Mouse (Mus musculus) hindbrain, embryonic 15.5 days (tissue): Measurements from ENCODE around the gene Oas1g. TPM values are rescaled to one million over a fixed set of nuclear protein-coding genes. Genes with fewer than 3 reads are reported as not detected.
"Not testable (repeated sequence)": the region's sequence is repeated elsewhere in the genome, so short reads cannot be mapped to it uniquely, and the experiment has no call there.

Experiments
- ATAC-seq: fragments of 200-750 bp; cut with Nextera tagmentation; 2 replicates; pipeline ENCODE4 v1.8.0; 2017; ENCODE audit warnings: low read depth, moderate number of reproducible peaks, moderate TSS enrichment; ENCODE audit not compliant: low FRiP score
- H3K27ac ChIP-seq: fragments of 300-500 bp; sonication (generic); replicated peaks from 2 replicates; pipeline ENCODE4 v1.5.1; 2015; ENCODE audit warnings: mild to moderate bottlenecking, inconsistent platforms
- H3K27me3 ChIP-seq: fragments of 300-500 bp; sonication (generic); 2 replicates; pipeline ENCODE4 v1.6.1; 2015; ENCODE audit warnings: control low read depth, inconsistent platforms
- H3K36me3 ChIP-seq: fragments of 300-500 bp; sonication (generic); 2 replicates; pipeline ENCODE4 v1.6.1; 2015; ENCODE audit warnings: control low read depth, inconsistent platforms
- H3K4me1 ChIP-seq: fragments of 300-500 bp; sonication (generic); replicated peaks from 2 replicates; pipeline ENCODE4 v1.6.1; 2015; ENCODE audit warnings: control low read depth, inconsistent platforms
- H3K4me2 ChIP-seq: fragments of 300-500 bp; sonication (generic); 2 replicates; pipeline ENCODE4 v1.6.1; 2015; ENCODE audit warnings: moderate library complexity, mild to moderate bottlenecking, inconsistent platforms
- H3K4me3 ChIP-seq: fragments of 300-500 bp; sonication (generic); 2 replicates; pipeline ENCODE4 v1.5.1; 2015; ENCODE audit warnings: mild to moderate bottlenecking, inconsistent platforms
- H3K9ac ChIP-seq: fragments of 300-500 bp; sonication (generic); 2 replicates; pipeline ENCODE4 v1.6.1; 2015; ENCODE audit warnings: inconsistent platforms
- H3K9me3 ChIP-seq: fragments of 300-500 bp; sonication (generic); 2 replicates; pipeline ENCODE4 v1.6.1; 2016; ENCODE audit warnings: control low read depth, inconsistent platforms
- WGBS: fragments of 180-500 bp; shearing (Covaris S2); methylation state at CpG from one replicate; pipeline ENCODE4 v1.1.7; 2015; 5-methylcytosine and 5-hydroxymethylcytosine counted together
- polyA plus RNA-seq: library from polyadenylated mRNA; unstranded; fragments of >200 nt; fragmentation: Nextera tagmentation; extraction: Ambion mirVana; gene quantifications from 2 replicates; pipeline ENCODE4 v1.2.1, GENCODE M21; 2015

Oas1g gene
- polyA plus RNA-seq, result 0.13 and 0.79 TPM in 2 replicates

GRCm38 (mm10) chr5:120887413-120887812, at the start of gene Oas1g:
Gene Oas1g (minus strand): TSS chr5:120887613.
- not testable (repeated sequence) for ATAC-seq, H3K4me2 ChIP-seq, H3K27ac ChIP-seq, H3K27me3 ChIP-seq, H3K4me1 ChIP-seq, H3K9me3 ChIP-seq, H3K36me3 ChIP-seq, H3K9ac ChIP-seq, H3K4me3 ChIP-seq
- 35% methylated on average over 6 of the region's 9 CpGs for WGBS

DNA sequence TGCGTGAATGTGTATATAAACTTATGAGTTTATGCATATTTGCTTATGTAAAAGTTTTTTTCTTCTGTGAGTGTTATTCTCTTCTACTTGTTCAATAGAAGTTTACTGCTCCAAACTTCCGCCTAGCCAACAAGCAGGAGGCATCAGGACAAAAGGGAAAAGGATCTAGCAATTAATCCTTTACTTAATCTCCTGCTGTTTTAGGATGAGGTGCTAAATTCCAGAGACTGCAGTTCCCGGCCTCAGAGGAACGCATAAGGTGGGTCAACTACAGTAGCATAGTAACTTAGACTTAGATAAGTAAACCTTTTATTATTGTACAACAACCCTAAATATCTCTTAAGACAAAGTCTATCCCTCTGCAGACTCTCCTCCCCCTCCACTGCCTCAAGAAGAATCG, 46.6 kb upstream of the Oas1g start:
- H3K9ac ChIP-seq, result no peak overlapping the region
- WGBS, result 25% methylated on average over 5 of the region's 5 CpGs
- H3K36me3 ChIP-seq, result no peaks in the 10 kb centered on the region
- no peak overlapping the region for H3K4me3 ChIP-seq
- H3K27ac ChIP-seq, result no peak overlapping the region
- no peaks in the 10 kb centered on the region for H3K9me3 ChIP-seq
- H3K27me3 ChIP-seq, result no peaks in the 10 kb centered on the region
- H3K4me2 ChIP-seq, result no peak overlapping the region
- no peak for ATAC-seq
- no peaks in the 10 kb centered on the region for H3K4me1 ChIP-seq

DNA sequence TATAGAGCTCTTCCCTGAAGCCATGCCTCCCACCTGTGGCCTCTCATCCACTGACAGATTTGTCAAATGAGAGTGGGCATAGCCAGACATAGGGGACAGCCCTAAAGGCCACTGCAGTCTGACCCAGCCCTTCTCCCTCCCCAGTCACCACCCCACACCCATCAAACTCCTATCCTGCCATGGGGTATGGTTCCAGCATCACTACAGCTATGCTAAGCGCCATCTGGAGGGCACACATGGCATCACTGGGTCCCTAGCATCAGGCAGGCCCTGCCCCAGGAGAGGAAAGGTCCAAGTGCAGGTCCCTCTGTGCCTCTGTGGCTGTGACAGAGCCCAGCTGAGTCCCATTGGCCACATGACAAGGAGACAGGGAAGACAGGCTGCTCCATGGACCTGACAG, 39.6 kb upstream of the Oas1g start:
- no peaks in the 10 kb centered on the region for H3K27me3 ChIP-seq
- no peak for ATAC-seq

DNA sequence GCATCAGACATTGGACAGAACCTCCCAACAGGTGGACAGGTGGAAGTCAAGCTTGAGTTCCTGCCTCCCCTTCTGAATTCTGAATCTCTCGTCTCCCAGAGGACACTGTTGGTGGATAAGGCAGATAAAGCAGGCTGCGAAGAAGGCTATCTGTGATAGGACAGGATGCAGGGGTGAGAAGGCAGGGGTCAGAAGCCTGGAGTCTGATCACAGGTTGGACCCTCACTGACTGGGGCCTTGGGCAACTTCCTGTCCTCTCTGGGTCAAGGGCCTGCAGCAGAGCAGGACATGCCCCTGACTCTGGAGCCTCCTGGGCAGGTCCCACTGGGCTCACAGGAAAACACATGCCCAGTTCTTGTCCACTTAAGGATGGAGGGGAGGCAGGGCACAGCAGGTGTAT, 38.9 kb upstream of the Oas1g start:
- not testable (repeated sequence) for H3K9me3 ChIP-seq, H3K4me1 ChIP-seq, H3K27me3 ChIP-seq, ATAC-seq, H3K36me3 ChIP-seq, H3K4me3 ChIP-seq, H3K4me2 ChIP-seq, H3K27ac ChIP-seq, H3K9ac ChIP-seq
- WGBS, result 77% methylated on average over 2 of the region's 2 CpGs

More for the DNA sequence above, 39.6 kb upstream of the Oas1g start:
- Histone ChIP-seq H3K9ac (no peak overlapping the region), H3K4me1 (no peaks in the 10 kb centered on the region), H3K36me3 (no peaks in the 10 kb centered on the region), H3K4me3 (no peak overlapping the region), H3K9me3 (no peaks in the 10 kb centered on the region), H3K4me2 (no peak overlapping the region), H3K27ac (no peak overlapping the region)
- WGBS, result 0% methylated on average over 1 of the region's 1 CpGs

DNA sequence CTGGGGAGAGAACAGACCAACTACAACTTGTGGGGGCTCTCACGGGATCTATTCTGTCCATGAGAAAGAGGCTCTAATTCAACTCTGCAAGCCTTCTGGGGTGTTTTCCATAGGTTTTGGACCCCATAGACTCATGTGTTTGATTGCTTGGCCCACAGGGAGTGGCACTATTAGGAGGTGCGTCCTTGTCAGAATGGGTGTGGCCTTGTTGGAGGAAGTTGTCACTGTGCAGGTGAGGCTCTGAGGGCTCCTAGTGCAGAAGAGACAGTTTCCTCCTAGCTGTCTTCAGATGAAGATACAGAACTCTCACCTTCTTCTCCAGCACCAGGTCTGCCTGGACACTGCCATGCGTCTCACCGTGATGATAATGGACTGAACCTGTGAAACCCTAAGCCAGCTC, 37.1 kb upstream of the Oas1g start:
- not testable (repeated sequence) for H3K9ac ChIP-seq, ATAC-seq, H3K4me2 ChIP-seq, H3K36me3 ChIP-seq, H3K4me1 ChIP-seq, H3K4me3 ChIP-seq, H3K27ac ChIP-seq, H3K9me3 ChIP-seq, H3K27me3 ChIP-seq
- WGBS, result 82% methylated on average over 4 of the region's 4 CpGs

GRCm38 (mm10) chr5:120923969-120924368, 36.6 kb upstream of the Oas1g start:
- Histone ChIP-seq H3K9me3 (no peaks in the 10 kb centered on the region), H3K36me3 (no peaks in the 10 kb centered on the region), H3K4me3 (no peak overlapping the region), H3K4me2 (no peak overlapping the region), H3K27me3 (no peaks in the 10 kb centered on the region), H3K4me1 (no peaks in the 10 kb centered on the region), H3K27ac (no peak overlapping the region), H3K9ac (no peak overlapping the region)
- 87% methylated on average over 4 of the region's 4 CpGs for WGBS
- ATAC-seq, result no peak

DNA sequence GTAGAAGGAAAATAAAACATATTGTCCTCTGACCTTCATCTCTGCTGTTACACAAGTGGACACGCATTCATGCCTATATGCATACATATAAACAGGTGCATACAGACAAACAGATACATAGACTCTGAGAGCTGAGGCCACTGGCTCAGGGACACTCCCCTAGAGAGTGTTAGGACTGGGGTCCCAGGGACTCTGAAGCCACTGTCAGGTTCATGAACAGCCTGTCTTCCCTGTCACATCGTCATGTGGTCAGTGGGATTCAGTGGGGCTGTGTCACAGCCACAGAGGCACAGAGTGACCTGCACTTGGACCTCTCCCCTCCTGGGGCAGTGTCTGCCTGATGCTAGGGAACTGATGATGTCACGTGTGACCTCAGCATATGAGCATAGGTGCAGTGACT, 32.9 kb upstream of the Oas1g start:
- Histone ChIP-seq H3K9ac (no peak overlapping the region), H3K4me3 (no peak overlapping the region), H3K4me1 (no peaks in the 10 kb centered on the region), H3K36me3 (no peaks in the 10 kb centered on the region), H3K9me3 (no peaks in the 10 kb centered on the region), H3K4me2 (no peak overlapping the region), H3K27me3 (no peaks in the 10 kb centered on the region), H3K27ac (no peak overlapping the region)
- WGBS, result 76% methylated on average over 3 of the region's 3 CpGs
- no peak for ATAC-seq

DNA sequence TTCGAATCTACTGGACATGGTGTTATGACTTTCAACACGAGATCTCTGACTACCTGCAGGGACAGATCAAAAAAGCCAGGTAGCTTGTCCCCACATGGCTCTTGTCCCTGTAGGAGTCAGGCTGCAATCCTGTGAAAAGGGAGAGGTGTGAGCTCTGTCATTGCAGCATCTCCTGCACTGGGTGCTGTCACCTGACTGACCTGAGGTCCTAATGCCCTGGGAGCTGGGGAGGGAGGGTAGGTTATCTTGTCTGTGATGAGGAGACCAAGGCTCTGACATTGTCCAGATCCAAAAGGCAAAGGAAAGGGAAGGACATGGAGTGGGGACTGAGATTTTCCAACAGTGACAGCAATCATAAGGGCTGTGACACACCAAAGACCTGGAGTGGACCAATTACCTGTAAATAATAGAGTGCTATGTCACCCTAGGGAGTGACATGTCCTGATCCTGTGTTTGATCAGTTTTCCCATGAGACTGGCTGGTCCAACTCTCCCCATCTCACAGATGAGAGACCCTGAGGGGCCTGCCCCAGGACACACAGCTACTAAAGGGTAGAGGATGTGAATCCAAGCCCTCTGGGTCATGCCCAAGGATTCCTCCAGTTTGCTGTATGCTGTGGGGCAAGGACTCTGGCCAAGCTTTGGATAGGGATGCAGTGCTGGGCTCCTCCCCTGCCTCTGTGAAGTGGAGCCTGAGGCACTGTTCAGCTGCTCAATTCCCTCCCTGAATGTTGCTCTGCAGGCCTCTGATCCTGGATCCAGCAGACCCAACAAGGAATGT, 31.9 kb upstream of the Oas1g start:
- H3K9me3 ChIP-seq, H3K27ac ChIP-seq, H3K36me3 ChIP-seq, H3K4me3 ChIP-seq, ATAC-seq, H3K9ac ChIP-seq, H3K4me2 ChIP-seq, H3K4me1 ChIP-seq, H3K27me3 ChIP-seq: not testable (repeated sequence)
- 77% methylated on average over 2 of the region's 2 CpGs for WGBS

GRCm38 (mm10) chr5:120914204-120914603, 26.8 kb upstream of the Oas1g start, which contains the start of gene Oas1d:
Gene Oas1d (plus strand): TSS chr5:120914536.
- not testable (repeated sequence) for H3K27me3 ChIP-seq, H3K9ac ChIP-seq, H3K36me3 ChIP-seq, H3K4me3 ChIP-seq, ATAC-seq, H3K4me1 ChIP-seq, H3K4me2 ChIP-seq, H3K27ac ChIP-seq, H3K9me3 ChIP-seq
- WGBS, result 55% methylated on average over 8 of the region's 8 CpGs

- no peak for ATAC-seq
Measured at GRCm38 (mm10) chr5:120908196-120908920, 20.9 kb upstream of the Oas1g start.

DNA sequence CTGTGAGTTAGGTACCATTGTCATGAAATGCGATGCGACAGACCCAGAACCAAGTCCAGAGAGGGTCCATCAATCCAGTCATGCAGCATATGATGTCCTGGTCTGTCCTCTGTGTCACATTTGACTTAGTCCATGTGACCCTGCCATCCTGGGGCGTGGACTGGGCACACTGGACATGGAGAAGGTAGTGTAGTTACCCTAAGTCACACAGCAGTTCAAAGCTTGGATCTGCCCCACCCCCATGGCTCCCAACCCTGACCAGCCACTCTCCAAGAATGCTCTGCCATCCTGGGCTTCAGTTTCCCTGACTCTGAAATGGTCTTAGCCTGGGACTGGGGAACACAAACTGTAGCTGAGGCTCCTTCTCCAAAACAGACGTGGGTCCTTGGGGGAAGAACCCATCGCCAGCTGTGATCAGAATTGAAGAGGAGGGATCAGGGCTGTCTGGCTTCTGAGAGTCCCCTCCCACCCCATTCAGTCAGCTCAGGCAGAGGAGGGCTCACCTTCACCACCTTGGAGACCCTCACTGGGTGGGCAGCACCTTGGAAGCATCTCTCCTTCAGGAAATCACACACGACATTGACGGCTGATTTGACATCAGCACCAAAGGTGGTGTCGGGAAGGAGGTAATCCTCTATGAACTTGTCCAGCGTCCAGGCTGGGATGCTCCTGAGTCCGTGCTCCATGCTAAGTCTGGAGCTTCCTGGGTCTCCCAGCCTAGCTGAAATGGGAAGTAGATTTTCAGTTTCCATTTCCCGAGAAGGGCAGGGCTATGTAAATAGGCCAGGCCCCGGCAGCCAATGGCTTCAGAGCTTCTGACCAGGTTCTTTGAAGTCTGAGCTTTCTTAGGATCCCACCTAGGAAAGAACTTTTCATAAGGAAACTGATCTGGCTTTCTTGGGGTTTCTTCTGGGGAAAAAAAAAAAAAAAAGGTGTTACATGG, 19.6 kb upstream of the Oas1g start, which contains the start of gene Oas1a:
Gene Oas1a, minus strand, starts transcription at position 731 of the 943 bp plus-strand sequence.
- not testable (repeated sequence) for H3K4me2 ChIP-seq, H3K4me1 ChIP-seq, ATAC-seq, H3K9me3 ChIP-seq, H3K27ac ChIP-seq, H3K9ac ChIP-seq, H3K36me3 ChIP-seq, H3K4me3 ChIP-seq, H3K27me3 ChIP-seq
- WGBS, result 47% methylated on average over 8 of the region's 12 CpGs

More at GRCm38 (mm10) chr5:120908196-120908920, 20.9 kb upstream of the Oas1g start:
- no peaks in the 10 kb centered on the region for H3K9me3 ChIP-seq
- H3K4me1 ChIP-seq, result no peaks in the 10 kb centered on the region
- H3K27me3 ChIP-seq, result no peaks in the 10 kb centered on the region
- H3K36me3 ChIP-seq, result no peaks in the 10 kb centered on the region
- no peak overlapping the region for H3K4me2 ChIP-seq
- 56% methylated on average over 7 of the region's 7 CpGs for WGBS
- no peak overlapping the region for H3K4me3 ChIP-seq
- no peak overlapping the region for H3K9ac ChIP-seq
- H3K27ac ChIP-seq, result no peak overlapping the region

DNA sequence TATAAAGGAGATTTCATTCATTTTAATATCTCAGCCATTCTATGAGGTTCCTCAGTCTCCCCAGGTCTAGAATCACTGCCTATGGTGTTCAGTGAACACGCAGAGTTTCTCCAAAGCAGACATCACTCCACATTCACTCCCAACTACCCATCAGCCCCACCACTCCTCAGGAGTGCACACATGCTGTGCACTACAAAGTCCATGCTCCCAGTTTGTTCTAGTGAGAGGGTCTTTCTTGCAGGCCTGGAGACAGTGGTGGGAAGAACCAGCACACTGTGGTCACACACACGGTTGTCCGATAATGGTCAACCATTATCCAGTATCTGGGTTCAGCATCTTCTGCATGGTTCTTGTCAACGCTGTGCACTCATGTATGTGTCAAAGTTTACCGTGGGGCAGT, 14.6 kb upstream of the Oas1g start:
- no peaks in the 10 kb centered on the region for H3K9me3 ChIP-seq
- 94% methylated on average over 5 of the region's 5 CpGs for WGBS
- H3K27ac ChIP-seq, result no peak overlapping the region
- H3K36me3 ChIP-seq, result no peaks in the 10 kb centered on the region
- ATAC-seq, result no peak
- H3K9ac ChIP-seq, result no peak overlapping the region
- no peak overlapping the region for H3K4me2 ChIP-seq
- H3K4me3 ChIP-seq, result no peak overlapping the region
- no peaks in the 10 kb centered on the region for H3K4me1 ChIP-seq
- no peaks in the 10 kb centered on the region for H3K27me3 ChIP-seq
